Mouse (Mus musculus) testis, adult 2 months (tissue): ENCODE data around the gene Lrrc52. TPM values are rescaled to one million over a fixed set of nuclear protein-coding genes. Genes with fewer than 3 reads are reported as not detected.

ENCODE experiments used
- H3K27ac ChIP-seq: fragments of 200-500 bp; 2 replicates; pipeline ENCODE4 v1.5.1; 2012; ENCODE audit warnings: low read depth, low read length; ENCODE audit not compliant: control insufficient read depth, insufficient read depth
- H3K27me3 ChIP-seq: fragments of 200-500 bp; 2 replicates; pipeline ENCODE4 v1.6.1; 2012; ENCODE audit warnings: mild to moderate bottlenecking, low read length, moderate library complexity; ENCODE audit not compliant: control insufficient read depth, insufficient read depth
- H3K36me3 ChIP-seq: fragments of 200-500 bp; 2 replicates; pipeline ENCODE4 v1.6.1; 2012; ENCODE audit warnings: mild to moderate bottlenecking, low read length; ENCODE audit not compliant: control insufficient read depth, insufficient read depth
- H3K4me1 ChIP-seq: fragments of 200-500 bp; 2 replicates; pipeline ENCODE4 v1.6.1; 2012; ENCODE audit warnings: low read length; ENCODE audit not compliant: control insufficient read depth, insufficient read depth
- H3K4me3 ChIP-seq: fragments of 200-500 bp; 2 replicates; pipeline ENCODE4 v1.5.1; 2012; ENCODE audit warnings: low read depth, mild to moderate bottlenecking, low read length, moderate library complexity, mixed read lengths; ENCODE audit not compliant: control insufficient read depth
- CTCF ChIP-seq: fragments of 200-500 bp; IDR thresholded peaks from 2 replicates; pipeline ENCODE4 v1.5.1; 2012; ENCODE audit warnings: low read depth, mild to moderate bottlenecking, inconsistent platforms, low read length, moderate library complexity; ENCODE audit not compliant: control insufficient read depth, insufficient read depth, insufficient replicate concordance
- POLR2A ChIP-seq: fragments of 200-500 bp; IDR thresholded peaks from 2 replicates; pipeline ENCODE4 v1.6.1; 2012; ENCODE audit warnings: low read depth, mild to moderate bottlenecking, inconsistent platforms, low read length, moderate library complexity; ENCODE audit not compliant: control insufficient read depth
- polyA plus RNA-seq: library from polyadenylated mRNA; depleted of rRNA; stranded (reverse); fragments of >200 nt; gene quantifications from 2 replicates; pipeline ENCODE4 v1.2.3, GENCODE M21; 2012

Lrrc52 gene
- polyA plus RNA-seq, 1 experiment, result 74.8 TPM

DNA sequence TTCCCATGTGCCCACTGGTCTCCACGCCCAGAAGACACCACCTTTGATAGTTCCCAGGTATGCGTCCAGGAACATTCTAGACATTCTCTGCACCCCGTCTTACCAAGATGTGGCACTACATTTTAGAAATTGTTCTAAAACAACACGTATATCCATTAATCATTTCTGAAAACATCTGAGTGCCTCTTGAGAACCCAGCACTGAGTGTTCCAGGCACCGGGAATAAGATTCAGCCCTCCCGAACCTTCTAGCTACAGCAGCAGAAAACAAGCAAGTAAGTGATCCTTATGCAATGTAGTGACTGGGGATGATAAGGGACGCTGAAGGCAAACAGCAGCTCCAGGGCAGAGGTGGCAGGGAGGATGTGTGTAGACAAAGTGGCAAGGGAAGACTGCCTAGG is 24.9 kb upstream of the Lrrc52 start:
- TF ChIP-seq CTCF (no peak), POLR2A (no peak)
- Histone ChIP-seq H3K27ac (no peak overlapping the region), H3K4me3 (no peak overlapping the region), H3K36me3 (no peaks in the 10 kb centered on the region), H3K27me3 (no peaks in the 10 kb centered on the region), H3K4me1 (no peaks in the 10 kb centered on the region)

DNA sequence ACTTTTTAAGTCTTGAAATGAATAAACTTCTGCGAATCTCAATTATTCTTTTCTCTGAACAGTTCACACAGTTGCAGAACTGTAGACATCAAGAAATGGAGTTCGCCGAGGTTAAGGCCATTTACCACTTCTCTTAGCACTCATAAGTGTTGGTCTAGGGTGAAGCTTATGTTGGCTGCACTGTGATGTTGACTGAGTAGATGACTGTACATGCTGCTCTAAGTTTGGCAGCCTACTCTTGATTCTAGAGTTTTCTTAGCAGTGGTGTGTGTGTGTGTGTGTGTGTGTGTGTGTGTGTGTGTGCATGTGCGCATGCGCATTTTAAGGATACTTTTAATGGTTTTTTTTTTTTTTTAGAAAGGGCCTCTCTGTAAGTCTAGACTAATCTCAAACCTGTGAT is 21.4 kb upstream of the Lrrc52 start:
- no peak for TF ChIP-seq CTCF
- Histone ChIP-seq H3K27ac (no peak overlapping the region), H3K4me1 (no peaks in the 10 kb centered on the region), H3K36me3 (no peaks in the 10 kb centered on the region), H3K4me3 (no peak overlapping the region), H3K27me3 (no peaks in the 10 kb centered on the region)

DNA sequence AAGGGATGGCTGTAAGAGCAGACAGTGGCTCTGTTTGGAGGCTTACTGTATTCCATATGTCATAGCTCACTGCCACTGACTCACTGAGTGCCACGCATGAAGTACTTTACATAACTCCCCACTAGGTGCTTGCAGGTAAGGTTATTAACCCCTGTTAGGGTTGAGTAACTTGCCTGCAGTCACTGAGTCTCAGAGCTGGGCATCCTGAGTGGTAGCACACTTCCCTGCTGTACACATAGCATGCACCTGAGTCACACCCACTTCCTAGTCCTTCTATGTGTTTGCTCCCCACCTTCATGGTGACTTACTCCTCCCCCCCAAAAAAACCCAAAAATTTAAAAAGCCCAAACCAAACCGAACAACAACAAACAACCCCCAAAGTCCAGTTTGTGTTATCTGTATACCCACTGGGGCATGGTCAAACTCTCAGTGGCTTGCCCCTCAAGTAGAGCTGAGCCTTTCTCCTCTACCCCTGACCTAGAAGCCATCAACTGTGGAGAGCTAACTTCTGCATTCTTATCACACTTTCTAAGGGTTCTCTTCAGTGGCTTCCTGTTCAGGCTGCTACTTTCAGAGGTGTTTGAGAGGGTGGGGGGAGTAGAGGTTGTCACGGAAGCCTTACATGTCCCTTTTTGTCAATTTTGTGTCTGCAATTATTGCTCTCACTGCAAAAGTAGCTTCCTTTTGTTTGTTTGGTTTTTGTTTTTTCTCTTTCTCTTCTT is 20.5 kb upstream of the Lrrc52 start:
- H3K27me3 ChIP-seq, result no peaks in the 10 kb centered on the region
- no peaks in the 10 kb centered on the region for H3K4me1 ChIP-seq
- no peak overlapping the region for H3K27ac ChIP-seq
- no peaks in the 10 kb centered on the region for H3K36me3 ChIP-seq
- no peak overlapping the region for H3K4me3 ChIP-seq
- no peak for TF ChIP-seq CTCF
- no peak for TF ChIP-seq POLR2A

DNA sequence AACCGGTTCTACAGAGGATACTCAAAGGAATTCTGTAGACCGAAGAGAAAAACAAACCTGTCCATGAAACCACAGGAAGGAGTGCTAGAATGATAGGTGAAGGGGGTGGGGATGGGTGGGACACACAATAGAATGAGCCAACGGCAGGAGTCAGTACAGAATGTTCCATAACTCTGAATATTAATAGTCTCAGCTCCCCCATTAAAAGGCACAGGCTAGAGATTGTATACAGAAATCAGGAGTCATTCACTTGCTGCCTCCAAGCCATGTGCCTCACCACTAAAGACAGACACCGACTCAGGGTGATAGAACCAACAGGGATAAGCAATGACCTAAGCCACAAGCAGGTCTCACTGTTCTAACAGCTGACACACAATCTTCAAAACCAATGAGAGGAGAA is 16.3 kb upstream of the Lrrc52 start:
- H3K4me3 ChIP-seq, result no peak overlapping the region
- TF ChIP-seq CTCF (no peak), POLR2A (no peak)
- H3K27me3 ChIP-seq, result no peaks in the 10 kb centered on the region
- no peak overlapping the region for H3K27ac ChIP-seq
- no peaks in the 10 kb centered on the region for H3K4me1 ChIP-seq
- H3K36me3 ChIP-seq, result no peaks in the 10 kb centered on the region

- TF ChIP-seq POLR2A, result no peak
- no peak for TF ChIP-seq CTCF
- H3K4me3 ChIP-seq, result no peak overlapping the region
- no peaks in the 10 kb centered on the region for H3K27me3 ChIP-seq
- no peaks in the 10 kb centered on the region for H3K36me3 ChIP-seq
- H3K4me1 ChIP-seq, result peaks cover 2% of the 10 kb centered on the region; the same call in 1 of the 2 replicates
- no peak overlapping the region for H3K27ac ChIP-seq
Observed at GRCm38 (mm10) chr1:167473585-167473984, 7.0 kb upstream of the Lrrc52 start.

- TF ChIP-seq POLR2A, result no peak
- TF ChIP-seq CTCF, result no peak
- Histone ChIP-seq H3K27ac (no peak overlapping the region), H3K27me3 (no peaks in the 10 kb centered on the region), H3K4me1 (no peaks in the 10 kb centered on the region; the same call in 1 of the 2 replicates), H3K36me3 (no peaks in the 10 kb centered on the region), H3K4me3 (no peak overlapping the region; the same call in 1 of the 2 replicates)
Observed at GRCm38 (mm10) chr1:167467916-167468315, 1.3 kb upstream of the Lrrc52 start.

DNA sequence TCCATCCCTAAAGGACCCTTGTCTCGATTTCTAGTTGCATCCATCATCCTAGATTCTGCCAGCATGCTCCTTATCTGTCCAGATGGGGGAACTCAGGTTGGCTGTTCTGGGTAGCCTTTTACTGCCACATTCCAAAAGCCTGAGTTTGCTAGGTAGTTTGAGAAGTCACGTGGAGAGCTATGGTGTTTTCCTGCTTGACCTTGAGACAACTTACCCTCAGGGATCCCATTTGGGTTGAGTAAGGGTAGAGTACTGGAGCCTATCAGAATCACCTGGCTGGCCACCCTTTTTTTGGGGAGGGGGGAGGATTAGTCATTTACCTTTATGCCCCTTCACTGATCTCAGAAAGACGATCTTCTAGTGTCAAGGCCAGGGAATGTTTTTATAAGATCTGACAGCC is 9.3 kb downstream of the Lrrc52 start:
- TF ChIP-seq POLR2A, result no peak
- no peak for TF ChIP-seq CTCF
- H3K4me1 ChIP-seq, result no peaks in the 10 kb centered on the region
- no peak overlapping the region for H3K4me3 ChIP-seq
- no peaks in the 10 kb centered on the region for H3K27me3 ChIP-seq
- H3K36me3 ChIP-seq, result no peaks in the 10 kb centered on the region
- no peak overlapping the region for H3K27ac ChIP-seq
